Mouse (Mus musculus): ENCODE data around the gene Hs3st3a1.

- TF ChIP-seq EP300 (IDR thresholded peaks at IDR 0.05; ENCODE audit: insufficient read depth, low read depth, low read length) (no peak), POLR2A (IDR thresholded peaks at IDR 0.05; ENCODE audit: insufficient read depth, low read depth, low read length) (no peak), CTCF (IDR thresholded peaks at IDR 0.05) (no peak)
These were observed 83.2 kb downstream of the Hs3st3a1 start for GRCm38 (mm10) chr11:64518146-64518841.
